Mouse (Mus musculus) limb, embryonic 13.5 days (tissue): Measurements from ENCODE around the gene Rbp4. TPM values are rescaled to one million over a fixed set of nuclear protein-coding genes. Genes with fewer than 3 reads are reported as not detected.

Source experiments
- ATAC-seq: fragments of 200-750 bp; cut with Nextera tagmentation; 2 replicates; pipeline ENCODE4 v1.8.0; 2017; ENCODE audit warnings: low read depth, moderate number of reproducible peaks, moderate TSS enrichment; ENCODE audit not compliant: low FRiP score
- H3K27ac ChIP-seq: fragments of 300-500 bp; sonication (generic); 2 replicates; pipeline ENCODE4 v1.5.1; 2015; ENCODE audit warnings: inconsistent platforms, mild to moderate bottlenecking, moderate library complexity
- H3K27me3 ChIP-seq: fragments of 300-500 bp; sonication (generic); 2 replicates; pipeline ENCODE4 v1.6.1; 2015; ENCODE audit warnings: mild to moderate bottlenecking, inconsistent platforms
- H3K36me3 ChIP-seq: fragments of 300-500 bp; sonication (generic); 2 replicates; pipeline ENCODE4 v1.6.1; 2015; ENCODE audit warnings: inconsistent platforms, mild to moderate bottlenecking, moderate library complexity
- H3K4me1 ChIP-seq: fragments of 300-500 bp; sonication (generic); 2 replicates; pipeline ENCODE4 v1.6.1; 2015; ENCODE audit warnings: inconsistent platforms
- H3K4me2 ChIP-seq: fragments of 300-500 bp; sonication (generic); replicated peaks from 2 replicates; pipeline ENCODE4 v1.6.1; 2015; ENCODE audit warnings: inconsistent platforms, mild to moderate bottlenecking, moderate library complexity
- H3K4me3 ChIP-seq: fragments of 300-500 bp; sonication (generic); 2 replicates; pipeline ENCODE4 v1.5.1; 2015; ENCODE audit warnings: moderate library complexity, mild to moderate bottlenecking, inconsistent platforms
- H3K9ac ChIP-seq: fragments of 300-500 bp; sonication (generic); 2 replicates; pipeline ENCODE4 v1.6.1; 2015; ENCODE audit warnings: mild to moderate bottlenecking, inconsistent platforms
- H3K9me3 ChIP-seq: fragments of 300-500 bp; sonication (generic); 2 replicates; pipeline ENCODE4 v1.6.1; 2016; ENCODE audit warnings: inconsistent platforms
- WGBS: fragments of 180-500 bp; shearing (Covaris S2); methylation state at CpG from one replicate; pipeline ENCODE4 v1.1.7; 2015; 5-methylcytosine and 5-hydroxymethylcytosine counted together
- polyA plus RNA-seq: library from polyadenylated mRNA; unstranded; fragments of >200 nt; fragmentation: Nextera tagmentation; extraction: Ambion mirVana; gene quantifications from 2 replicates; pipeline ENCODE4 v1.2.1, GENCODE M21; 2015

Gene Rbp4
- polyA plus RNA-seq, 1 experiment from 2014 or later: 11.7 TPM

DNA sequence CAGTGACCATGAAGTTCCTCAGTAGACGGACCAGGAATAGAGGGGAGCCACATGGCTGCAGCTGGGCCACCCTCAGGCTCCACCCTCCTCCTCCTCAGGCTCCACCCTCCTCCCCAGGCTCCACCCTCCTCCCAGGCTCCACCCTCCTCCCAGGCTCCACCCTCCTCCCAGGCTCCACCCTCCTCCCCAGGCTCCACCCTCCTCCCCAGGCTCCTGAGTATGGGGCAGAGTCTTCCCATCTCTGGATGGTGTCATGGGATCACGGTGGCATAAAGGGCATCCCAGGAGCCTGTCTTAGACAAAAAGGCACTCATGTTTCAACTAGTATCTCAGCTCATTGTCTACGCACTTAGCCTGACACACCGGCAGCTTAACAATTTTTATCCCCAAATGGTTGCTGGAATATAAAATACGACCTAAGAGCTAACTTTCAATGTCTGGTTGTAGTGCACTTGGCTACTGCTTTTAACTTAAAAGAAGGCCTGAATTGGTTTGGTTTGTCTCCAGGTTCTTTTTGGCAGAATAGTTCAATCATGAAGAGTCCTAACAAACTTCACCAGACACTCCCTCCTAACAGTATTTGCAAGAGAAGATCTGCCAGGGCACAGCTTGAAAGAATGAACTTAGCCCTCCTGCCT, 4.8 kb downstream of the Rbp4 start:
- H3K36me3 ChIP-seq: no peaks in the 10 kb centered on the region
- no peaks in the 10 kb centered on the region for H3K9me3 ChIP-seq
- H3K9ac ChIP-seq: no peak overlapping the region
- H3K4me3 ChIP-seq: no peak overlapping the region
- 0 out of 2 replicates have a peak, but pooled peaks cover 6% of the 10 kb centered on the region for H3K4me1 ChIP-seq
- H3K4me2 ChIP-seq: no peak overlapping the region
- peaks cover 34% of the 10 kb centered on the region for H3K27me3 ChIP-seq
- WGBS: 83% methylated on average over 5 of the region's 5 CpGs
- no peak overlapping the region for H3K27ac ChIP-seq
- no peak for ATAC-seq

DNA sequence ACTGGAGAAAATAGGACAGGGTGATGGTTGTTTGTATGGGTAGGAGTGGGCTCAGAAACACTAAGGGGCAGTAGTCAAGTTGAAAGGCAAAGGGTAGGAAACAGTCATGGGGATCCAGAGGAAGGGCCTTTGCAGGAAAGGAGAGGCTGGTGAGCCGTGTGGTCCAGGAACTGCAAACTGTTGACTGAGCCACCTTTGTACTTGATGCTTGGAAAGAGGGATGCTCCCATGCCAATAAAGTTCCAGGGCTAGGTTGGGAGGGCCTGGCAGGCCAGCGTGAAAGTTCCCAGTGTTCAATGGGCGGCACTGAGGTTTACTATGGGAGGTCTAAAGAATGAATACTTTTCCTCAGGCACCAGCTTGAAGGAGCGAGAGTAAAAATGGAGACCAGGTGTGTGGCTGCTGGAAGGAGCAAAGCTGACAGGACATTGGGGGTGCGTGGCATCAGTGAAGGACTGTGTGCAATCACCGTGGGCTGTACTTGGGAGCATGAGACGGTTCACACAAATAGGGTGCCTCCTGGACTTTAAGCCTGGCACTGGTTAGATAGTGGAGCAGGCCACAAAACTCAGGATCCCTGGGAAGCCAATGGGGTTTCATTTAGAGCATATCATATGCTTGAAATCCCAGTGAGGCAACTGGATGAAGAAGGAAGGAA, 10.1 kb downstream of the Rbp4 start:
- Histone ChIP-seq H3K9ac (no peak overlapping the region), H3K9me3 (no peaks in the 10 kb centered on the region), H3K4me1 (peaks cover 7% of the 10 kb centered on the region), H3K27me3 (peaks cover 6% of the 10 kb centered on the region; the same call in 1 of the 2 replicates), H3K36me3 (no peaks in the 10 kb centered on the region), H3K27ac (no peak overlapping the region), H3K4me3 (no peak overlapping the region), H3K4me2 (no peak overlapping the region)
- no peak for ATAC-seq
- WGBS: 91% methylated on average over 7 of the region's 7 CpGs

DNA sequence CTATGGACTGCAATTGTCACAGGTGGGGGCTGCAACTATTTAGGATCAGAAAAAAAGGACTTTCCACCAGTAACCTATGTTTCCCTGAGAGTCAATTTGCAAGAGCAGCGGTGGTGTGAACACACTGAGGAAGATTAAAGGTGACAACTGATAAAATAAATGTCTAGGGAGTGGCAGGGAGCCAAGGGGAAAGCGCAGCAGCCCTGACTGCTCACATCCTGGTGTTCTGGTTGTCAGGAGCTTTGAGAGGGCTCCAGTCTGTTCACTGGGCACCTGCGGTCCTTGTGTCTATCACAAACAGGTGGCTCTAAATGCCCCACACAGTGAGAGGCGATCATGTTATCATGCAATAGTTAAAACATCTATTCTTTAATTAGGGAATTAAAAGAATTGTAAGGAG, 12.5 kb downstream of the Rbp4 start:
- Histone ChIP-seq H3K27me3 (no peaks in the 10 kb centered on the region), H3K4me3 (no peak overlapping the region), H3K9me3 (no peaks in the 10 kb centered on the region), H3K4me1 (peaks cover 7% of the 10 kb centered on the region), H3K27ac (no peak overlapping the region), H3K9ac (no peak overlapping the region), H3K36me3 (no peaks in the 10 kb centered on the region), H3K4me2 (no peak overlapping the region)
- WGBS: 48% methylated on average over 4 of the region's 4 CpGs
- ATAC-seq: no peak

DNA sequence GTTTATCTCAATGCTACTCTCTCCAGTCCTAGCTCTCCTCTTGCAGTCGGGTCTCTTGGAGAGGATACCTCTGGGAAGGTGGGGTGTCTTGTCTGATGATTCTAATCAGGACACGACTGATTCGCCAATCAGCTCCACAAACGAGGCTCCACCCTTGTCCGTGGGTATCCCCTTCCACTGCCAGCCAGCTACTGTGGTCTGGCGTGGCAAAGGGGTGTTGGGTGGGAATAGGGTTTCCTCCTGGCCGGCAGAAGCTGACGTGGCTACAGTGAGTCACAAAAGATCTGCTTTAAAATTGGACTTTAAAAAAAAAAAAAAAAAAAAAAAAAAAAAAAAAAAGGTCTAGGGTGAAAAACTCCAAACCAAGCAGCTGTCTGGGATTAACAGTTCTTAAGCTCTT, 14.0 kb downstream of the Rbp4 start:
- no peak overlapping the region for H3K4me2 ChIP-seq
- WGBS: 79% methylated on average over 8 of the region's 8 CpGs
- H3K36me3 ChIP-seq: no peaks in the 10 kb centered on the region
- ATAC-seq: no peak
- no peak overlapping the region for H3K27ac ChIP-seq
- no peak overlapping the region for H3K4me3 ChIP-seq
- no peaks in the 10 kb centered on the region for H3K9me3 ChIP-seq
- peaks cover 7% of the 10 kb centered on the region for H3K4me1 ChIP-seq
- H3K27me3 ChIP-seq: no peaks in the 10 kb centered on the region
- no peak overlapping the region for H3K9ac ChIP-seq

DNA sequence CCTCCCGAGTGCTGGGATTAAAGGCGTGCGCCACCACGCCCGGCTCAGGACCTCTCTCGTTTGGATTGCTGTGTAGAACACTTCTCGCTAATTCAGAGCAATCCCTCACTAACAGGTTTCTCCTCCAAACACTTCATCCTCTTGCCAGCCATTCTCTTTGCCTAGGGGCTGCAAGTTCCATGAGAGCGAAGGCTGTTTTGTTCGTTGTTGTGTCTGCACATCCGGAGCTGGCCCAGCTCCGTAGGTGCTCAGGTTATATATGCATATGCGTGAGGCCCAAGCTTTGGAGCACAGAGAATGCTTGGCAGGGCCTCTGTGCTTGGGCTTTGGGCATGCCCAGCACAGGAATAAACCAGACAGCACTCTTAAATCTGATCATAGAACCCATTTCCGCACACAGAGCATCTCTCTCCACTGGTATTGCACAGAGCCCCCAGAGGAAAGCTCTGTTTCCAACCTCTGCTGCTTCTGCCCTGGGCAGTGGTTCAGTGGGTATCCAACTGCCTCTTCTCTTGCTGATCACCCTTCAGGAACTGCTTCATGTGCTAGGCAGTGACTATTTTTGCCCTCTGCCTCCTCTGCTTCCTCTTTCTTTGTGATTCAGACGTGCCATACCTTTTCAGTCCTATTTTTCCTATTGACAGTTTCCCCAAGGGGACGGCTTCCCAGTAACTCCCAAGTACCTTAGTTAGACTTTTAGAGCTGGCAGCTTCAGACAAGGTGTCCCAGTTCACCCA, 15.4 kb downstream of the Rbp4 start:
- Histone ChIP-seq H3K4me1 (peaks cover 7% of the 10 kb centered on the region), H3K9ac (no peak overlapping the region), H3K4me2 (no peak overlapping the region), H3K27ac (no peak overlapping the region), H3K9me3 (no peaks in the 10 kb centered on the region), H3K27me3 (0 out of 2 replicates have a peak, but pooled peaks cover 3% of the 10 kb centered on the region), H3K36me3 (no peaks in the 10 kb centered on the region), H3K4me3 (no peak overlapping the region)
- 90% methylated on average over 15 of the region's 15 CpGs for WGBS
- no peak for ATAC-seq

DNA sequence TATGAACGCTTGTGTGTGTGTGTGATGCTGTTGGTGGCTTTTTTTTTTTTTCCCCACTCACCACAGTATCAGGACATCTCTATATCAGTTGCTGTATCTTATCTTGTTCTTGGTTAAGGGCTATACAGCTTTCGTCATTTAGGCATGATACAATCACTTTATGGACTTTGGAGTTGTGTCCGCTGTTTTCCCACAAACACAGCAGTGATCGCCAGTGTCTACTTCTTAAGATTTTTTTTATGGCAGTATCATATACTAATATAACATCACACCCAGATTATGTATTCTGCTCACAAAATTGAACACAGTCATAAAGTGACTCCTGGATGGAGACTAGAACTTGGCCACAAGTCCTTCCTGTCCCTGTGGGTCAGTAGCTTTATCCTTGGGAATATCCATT, 17.2 kb downstream of the Rbp4 start:
- Histone ChIP-seq H3K4me2 (no peak overlapping the region), H3K9ac (no peak overlapping the region), H3K9me3 (no peaks in the 10 kb centered on the region), H3K4me3 (no peak overlapping the region), H3K4me1 (peaks cover 7% of the 10 kb centered on the region), H3K27ac (no peak overlapping the region), H3K36me3 (no peaks in the 10 kb centered on the region), H3K27me3 (0 out of 2 replicates have a peak, but pooled peaks cover 3% of the 10 kb centered on the region)
- ATAC-seq: no peak
- 90% methylated on average over 4 of the region's 4 CpGs for WGBS

DNA sequence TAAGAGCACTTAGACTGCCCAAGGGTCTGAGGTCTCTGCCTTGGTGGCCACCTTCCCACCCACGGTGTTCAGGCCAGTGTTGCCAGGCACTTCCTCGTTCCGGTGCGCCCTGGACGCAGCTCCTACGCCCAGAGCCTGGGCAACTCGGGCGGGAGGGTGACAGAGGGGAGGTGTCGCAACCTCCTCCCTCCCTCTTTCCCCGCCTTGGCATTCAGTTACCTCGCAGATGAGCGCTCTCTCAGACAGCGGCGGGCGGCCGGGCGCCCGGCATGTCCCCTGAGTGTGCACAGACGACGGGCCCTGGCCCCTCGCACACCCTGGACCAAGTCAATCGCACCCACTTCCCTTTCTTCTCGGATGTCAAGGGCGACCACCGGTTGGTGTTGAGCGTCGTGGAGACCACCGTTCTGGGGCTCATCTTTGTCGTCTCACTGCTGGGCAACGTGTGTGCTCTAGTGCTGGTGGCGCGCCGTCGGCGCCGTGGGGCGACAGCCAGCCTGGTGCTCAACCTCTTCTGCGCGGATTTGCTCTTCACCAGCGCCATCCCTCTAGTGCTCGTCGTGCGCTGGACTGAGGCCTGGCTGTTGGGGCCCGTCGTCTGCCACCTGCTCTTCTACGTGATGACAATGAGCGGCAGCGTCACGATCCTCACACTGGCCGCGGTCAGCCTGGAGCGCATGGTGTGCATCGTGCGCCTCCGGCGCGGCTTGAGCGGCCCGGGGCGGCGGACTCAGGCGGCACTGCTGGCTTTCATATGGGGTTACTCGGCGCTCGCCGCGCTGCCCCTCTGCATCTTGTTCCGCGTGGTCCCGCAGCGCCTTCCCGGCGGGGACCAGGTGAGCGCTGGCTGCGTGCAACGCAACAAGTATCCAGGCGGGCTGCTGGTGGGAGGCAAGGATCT, 28.0 kb downstream of the Rbp4 start, which contains the start of gene Ffar4:
Ffar4 (plus strand) TSS at position 214 of the 901 bp plus-strand sequence.
- 1% methylated on average over 74 of the region's 77 CpGs for WGBS
- peaks cover 12% of the 10 kb centered on the region for H3K4me1 ChIP-seq
- no peaks in the 10 kb centered on the region for H3K36me3 ChIP-seq
- ATAC-seq: peak; percentile 36; the same call in 1 of the 2 replicates
- H3K27ac ChIP-seq: no peak within 1 kb of the TSS
- H3K27me3 ChIP-seq: peaks cover 71% of the 10 kb centered on the region
- no peaks in the 10 kb centered on the region for H3K9me3 ChIP-seq
- peak within 1 kb of the TSS; percentile 42 for H3K4me3 ChIP-seq
- H3K9ac ChIP-seq: peak within 1 kb of the TSS; percentile 43; the same call in 1 of the 2 replicates
- peak within 1 kb of the TSS; percentile 67 for H3K4me2 ChIP-seq

DNA sequence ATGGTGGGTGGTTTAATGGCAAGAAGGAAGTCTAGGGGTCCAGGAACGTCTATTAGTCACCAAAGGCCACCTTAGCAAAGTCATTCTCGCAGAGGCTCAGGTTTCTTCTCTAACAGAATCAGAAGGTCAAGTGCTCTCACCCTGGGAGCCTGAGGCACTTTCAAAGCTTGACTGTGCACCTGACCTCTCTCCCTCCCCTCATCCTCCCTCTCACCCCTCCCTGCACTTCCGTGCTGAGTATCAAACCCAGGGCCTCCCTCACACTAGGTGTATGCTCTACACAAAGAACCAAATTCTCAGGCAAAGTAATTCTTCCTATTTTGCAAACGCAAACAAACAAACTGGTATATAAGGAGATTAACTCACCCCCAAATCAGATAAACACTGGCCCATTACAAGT, 28.9 kb downstream of the Rbp4 start:
- no peak overlapping the region for H3K27ac ChIP-seq
- H3K27me3 ChIP-seq: peaks cover 71% of the 10 kb centered on the region
- H3K4me3 ChIP-seq: no peak overlapping the region
- H3K4me2 ChIP-seq: no peak overlapping the region
- no peak for ATAC-seq
- 5% methylated on average over 4 of the region's 4 CpGs for WGBS
- H3K9me3 ChIP-seq: no peaks in the 10 kb centered on the region
- H3K36me3 ChIP-seq: no peaks in the 10 kb centered on the region
- H3K9ac ChIP-seq: no peak overlapping the region
- H3K4me1 ChIP-seq: peaks cover 15% of the 10 kb centered on the region

DNA sequence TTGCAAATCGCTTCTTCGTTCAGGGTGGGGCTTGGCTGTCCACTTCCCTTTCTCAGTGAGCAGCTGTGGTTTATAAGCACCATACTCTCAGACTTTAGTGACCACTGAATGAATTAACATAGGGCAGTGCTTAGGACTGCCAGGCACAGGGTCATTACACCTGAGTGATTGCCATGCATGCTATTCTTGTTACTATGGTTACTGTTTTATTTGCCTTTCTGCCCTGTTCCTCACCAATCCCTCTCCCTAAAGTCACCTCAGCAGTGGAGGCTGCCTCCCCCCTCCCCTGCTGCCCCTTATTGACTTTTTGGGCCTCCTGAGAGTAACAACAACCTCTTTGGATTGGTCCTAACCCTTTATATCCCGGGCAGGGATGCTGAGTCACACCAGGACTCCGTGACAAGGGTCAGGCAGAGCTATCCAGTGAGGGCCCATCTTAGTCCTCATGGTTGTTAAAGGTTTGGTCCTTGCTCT, 33.5 kb downstream of the Rbp4 start:
- H3K27ac ChIP-seq: no peak overlapping the region
- H3K4me3 ChIP-seq: no peak overlapping the region
- H3K9me3 ChIP-seq: no peaks in the 10 kb centered on the region
- 0 out of 2 replicates have a peak, but pooled peaks cover 4% of the 10 kb centered on the region for H3K4me1 ChIP-seq
- no peak overlapping the region for H3K9ac ChIP-seq
- H3K36me3 ChIP-seq: no peaks in the 10 kb centered on the region
- peaks cover 31% of the 10 kb centered on the region for H3K27me3 ChIP-seq
- no peak overlapping the region for H3K4me2 ChIP-seq
- WGBS: 33% methylated on average over 4 of the region's 4 CpGs
- no peak for ATAC-seq

DNA sequence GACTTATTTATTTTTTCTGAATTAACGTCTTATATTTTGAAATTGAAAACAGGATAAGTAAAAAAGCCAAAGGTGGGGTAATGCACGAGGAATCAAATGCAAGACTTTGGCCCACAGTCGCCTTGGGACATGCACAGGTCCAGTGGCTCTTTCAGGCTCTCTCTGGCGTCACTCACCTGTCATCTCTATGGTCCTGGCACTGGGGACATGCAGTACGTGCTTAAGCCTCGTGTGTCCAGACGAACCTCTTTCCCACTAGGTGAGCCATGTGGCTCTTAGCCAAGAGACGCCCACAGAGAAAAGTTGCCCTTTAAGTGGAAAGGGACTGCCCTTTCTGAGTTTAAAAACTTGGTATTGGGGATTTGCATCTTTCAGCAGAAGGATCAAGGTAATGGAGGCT, 35.7 kb downstream of the Rbp4 start:
- WGBS: 75% methylated on average over 8 of the region's 8 CpGs
- no peak overlapping the region for H3K4me3 ChIP-seq

DNA sequence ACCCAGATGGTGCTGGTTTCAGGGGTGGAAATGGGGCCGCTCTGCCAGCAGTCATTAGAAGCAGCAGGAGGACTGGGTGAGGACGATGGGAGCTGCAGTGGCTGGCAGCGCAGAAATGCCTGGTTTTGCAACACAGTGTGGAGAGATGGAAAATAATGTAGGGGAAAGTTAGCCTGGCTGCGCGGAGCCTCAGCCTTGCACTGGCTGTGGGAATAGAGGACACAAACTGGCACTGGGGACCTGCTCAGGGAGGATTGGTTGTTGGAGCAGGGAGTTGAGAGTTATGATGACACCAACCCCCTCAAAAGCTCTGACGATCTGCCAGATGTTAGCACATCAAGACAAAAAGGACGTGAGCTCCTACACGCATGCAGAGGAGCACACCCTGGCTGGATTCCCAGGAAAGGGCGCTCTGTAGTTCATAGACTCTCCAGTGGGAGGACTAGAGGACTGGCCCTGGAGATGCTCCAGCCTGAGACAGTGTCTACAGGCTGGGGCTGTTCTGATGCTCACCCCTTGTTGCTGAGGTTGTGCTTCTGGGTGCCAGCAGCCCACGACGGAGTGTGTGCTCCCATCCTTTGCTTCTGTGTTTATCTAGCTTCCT, 38.0 kb downstream of the Rbp4 start:
- peak; percentile 59; the same call in 1 of the 2 replicates for ATAC-seq
- 57% methylated on average over 11 of the region's 11 CpGs for WGBS
- no peak overlapping the region for H3K9ac ChIP-seq

More for the DNA sequence above, 35.7 kb downstream of the Rbp4 start:
- no peak for ATAC-seq
- 0 out of 2 replicates have a peak, but pooled peaks cover 4% of the 10 kb centered on the region for H3K4me1 ChIP-seq
- peaks cover 9% of the 10 kb centered on the region for H3K27me3 ChIP-seq
- no peak overlapping the region for H3K4me2 ChIP-seq
- no peak overlapping the region for H3K9ac ChIP-seq
- H3K36me3 ChIP-seq: no peaks in the 10 kb centered on the region
- no peaks in the 10 kb centered on the region for H3K9me3 ChIP-seq
- H3K27ac ChIP-seq: no peak overlapping the region

More for the DNA sequence above, 38.0 kb downstream of the Rbp4 start:
- Histone ChIP-seq H3K4me2 (no peak overlapping the region), H3K36me3 (no peaks in the 10 kb centered on the region), H3K27me3 (no peaks in the 10 kb centered on the region), H3K4me1 (0 out of 2 replicates have a peak, but pooled peaks cover 4% of the 10 kb centered on the region), H3K27ac (no peak overlapping the region), H3K9me3 (no peaks in the 10 kb centered on the region), H3K4me3 (no peak overlapping the region)
